Mouse (Mus musculus) activated CD4-positive, CD25-positive, alpha-beta regulatory T cell, adult 9 weeks (primary cell): ENCODE results near the gene Hnf1a. TPM values are rescaled to one million over a fixed set of nuclear protein-coding genes. Genes with fewer than 3 reads are reported as not detected.

Source experiments
- polyA plus RNA-seq: library from polyadenylated mRNA; unstranded; fragments of 100-300 nt; shearing (Covaris generic); gene quantifications from one replicate; pipeline ENCODE4 v1.2.1, GENCODE M21; 2017

Hnf1a gene
- polyA plus RNA-seq, result not detected

GRCm38 (mm10) chr5:114970824-114971227, at the start of gene Hnf1a:
TSS of gene Hnf1a (minus strand) at chr5:114971094.

GRCm38 (mm10) chr5:115010577-115011216, 39.8 kb upstream of the Hnf1a start, which contains the start of gene Sppl3:
TSS of gene Sppl3 (plus strand) at chr5:115011137.

GRCm38 (mm10) chr5:114942074-114942765, 28.7 kb downstream of the Hnf1a start, which contains the start of gene 2210016L21Rik:
TSS of gene 2210016L21Rik (plus strand) at chr5:114942158.

GRCm38 (mm10) chr5:114922998-114923473, 47.9 kb downstream of the Hnf1a start, which contains the start of gene Oasl1:
TSS of gene Oasl1 (plus strand) at chr5:114923240.

Other genes starting within 250 kb of the Hnf1a start
- gene Ankrd13a, start 196.4 kb downstream of the Hnf1a start, polyA plus RNA-seq, result 13.2 TPM
- gene Git2, start 195.6 kb downstream of the Hnf1a start, polyA plus RNA-seq, result 141 TPM
- 72.1 TPM for gene 1500011B03Rik, start 147.6 kb downstream of the Hnf1a start, polyA plus RNA-seq
- not detected for gene 4930519G04Rik, start 117.4 kb downstream of the Hnf1a start, polyA plus RNA-seq
- gene Gm9936, start 112.4 kb downstream of the Hnf1a start, polyA plus RNA-seq, result not detected
- 27.2 TPM for gene Oasl2, start 74.2 kb downstream of the Hnf1a start, polyA plus RNA-seq
- 11.9 TPM for gene Oasl1, start 47.9 kb downstream of the Hnf1a start, polyA plus RNA-seq
- gene 2210016L21Rik, start 28.9 kb downstream of the Hnf1a start, polyA plus RNA-seq, result 56.7 TPM
- 3.1 TPM for gene Sppl3, start 40.0 kb upstream of the Hnf1a start, polyA plus RNA-seq
- 1.5 TPM for gene Gm10401, start 127.2 kb upstream of the Hnf1a start, polyA plus RNA-seq
- 40.4 TPM for gene Acads, start 148.3 kb upstream of the Hnf1a start, polyA plus RNA-seq
- 43.7 TPM for gene Unc119b, start 163.9 kb upstream of the Hnf1a start, polyA plus RNA-seq
- 66.1 TPM for gene Mlec, start 187.1 kb upstream of the Hnf1a start, polyA plus RNA-seq
- not detected for gene Cabp1, start 223.3 kb upstream of the Hnf1a start, polyA plus RNA-seq